Mouse (Mus musculus): ENCODE measurements around the gene Sult2b1. TPM values are rescaled to one million over a fixed set of nuclear protein-coding genes. Genes with fewer than 3 reads are reported as not detected.

Sult2b1 gene
- total and polyA plus RNA-seq, 3 experiments: 0.17 to 0.29 TPM; not detected in 1

- DNase-seq (ENCODE audit: extremely low read depth): no peak
- Histone ChIP-seq H3K4me1 (ENCODE audit: control insufficient read depth in 1 of 2, insufficient read depth in 2 of 2) (peaks cover 3 to 57% of the 10 kb centered on the region in 2 experiments; a peak in 3 of 4 replicates), H3K79me2 (replicated peaks; ENCODE audit: control insufficient read depth, extremely low read depth, insufficient read depth, poor library complexity, severe bottlenecking) (no peaks in the 10 kb centered on the region), H3K9me3 (replicated peaks; ENCODE audit: low read length) (no peaks in the 10 kb centered on the region), H3K9ac (ENCODE audit: insufficient read depth, low read depth) (no peak overlapping the region), H3K4me3 (replicated peaks in 1 of 3; ENCODE audit: low read depth in 2 of 3, low read length in 2 of 3, poor library complexity in 1 of 3) (no peak overlapping the region), H3K4me2 (ENCODE audit: insufficient read depth, low read depth, poor library complexity, severe bottlenecking) (no peak overlapping the region), H3K27ac (ENCODE audit: insufficient read depth, low read depth) (no peak overlapping the region), H3K27me3 (replicated peaks) (no peaks in the 10 kb centered on the region), H3K36me3 (replicated peaks in 1 of 2; ENCODE audit: control insufficient read depth in 1 of 2, insufficient read depth in 1 of 2, low read length in 1 of 2) (no peaks in the 10 kb centered on the region)
- in situ Hi-C loops (cut with MboI; ENCODE audit: low pct_ligation_motif_present, low pct_unique_long_range_greater_than_20kb, low sequenced_read_pairs): no loop called here
- dilution Hi-C loops (cut with MboI; ENCODE audit: extremely low pct_ligation_motif_present, extremely low pct_unique_long_range_greater_than_20kb, low sequenced_read_pairs): no loop called here
- TF ChIP-seq MAFK (IDR thresholded peaks at IDR 0.05; ENCODE audit: insufficient replicate concordance, low read length) (no peak), JUND (conservative IDR thresholded peaks at IDR 0.05; ENCODE audit: low read depth, low read length) (no peak), ZMIZ1 (IDR thresholded peaks at IDR 0.05; ENCODE audit: low read depth, low read length) (no peak), SMC3 (IDR thresholded peaks at IDR 0.05; ENCODE audit: low read depth, low read length) (no peak), NELFE (IDR thresholded peaks at IDR 0.05; ENCODE audit: low read depth, low read length) (no peak), E2F4 (IDR thresholded peaks at IDR 0.05; ENCODE audit: insufficient replicate concordance, low read depth, low read length) (no peak), USF1 (IDR thresholded peaks at IDR 0.05; ENCODE audit: low read depth, low read length) (no peak), RCOR1 (conservative IDR thresholded peaks at IDR 0.05; ENCODE audit: low read depth, low read length) (no peak)
These were observed 82.2 kb downstream of the Sult2b1 start for GRCm38 (mm10) chr7:45702316-45702715.

- H3K4me1 ChIP-seq (ENCODE audit: control insufficient read depth in 1 of 2, insufficient read depth in 2 of 2): peaks cover 3 to 54% of the 10 kb centered on the region in 2 experiments; a peak in 3 of 4 replicates
- DNase-seq (ENCODE audit: extremely low read depth): no peak
- no peak overlapping the region for H3K27ac ChIP-seq (ENCODE audit: insufficient read depth, low read depth)
- H3K36me3 ChIP-seq (replicated peaks in 1 of 2; ENCODE audit: control insufficient read depth in 1 of 2, insufficient read depth in 1 of 2, low read length in 1 of 2): no peaks in the 10 kb centered on the region
- no peak overlapping the region for H3K4me3 ChIP-seq (replicated peaks in 1 of 3; ENCODE audit: low read depth in 2 of 3, low read length in 2 of 3, poor library complexity in 1 of 3)
- no peaks in the 10 kb centered on the region for H3K79me2 ChIP-seq (replicated peaks; ENCODE audit: control insufficient read depth, extremely low read depth, insufficient read depth, poor library complexity, severe bottlenecking)
- dilution Hi-C loops (cut with MboI; ENCODE audit: extremely low pct_ligation_motif_present, extremely low pct_unique_long_range_greater_than_20kb, low sequenced_read_pairs) (no loop called here), in situ Hi-C loops (cut with MboI; ENCODE audit: low pct_ligation_motif_present, low pct_unique_long_range_greater_than_20kb, low sequenced_read_pairs) (no loop called here)
- no peak overlapping the region for H3K9ac ChIP-seq (ENCODE audit: insufficient read depth, low read depth)
- H3K9me3 ChIP-seq (replicated peaks; ENCODE audit: low read length): no peaks in the 10 kb centered on the region
- no peaks in the 10 kb centered on the region for H3K27me3 ChIP-seq (replicated peaks)
- no peak overlapping the region for H3K4me2 ChIP-seq (ENCODE audit: insufficient read depth, low read depth, poor library complexity, severe bottlenecking)
- TF ChIP-seq UBTF (IDR thresholded peaks at IDR 0.05; ENCODE audit: low read depth, low read length) (no peak), ZKSCAN1 (IDR thresholded peaks at IDR 0.05; ENCODE audit: borderline replicate concordance, low read depth, low read length) (no peak), HCFC1 (IDR thresholded peaks at IDR 0.05; ENCODE audit: low read depth, low read length) (no peak)
These were observed 82.9 kb downstream of the Sult2b1 start for GRCm38 (mm10) chr7:45701607-45702006.

GRCm38 (mm10) chr7:45701072-45701471, 83.4 kb downstream of the Sult2b1 start:
- H3K4me3 ChIP-seq (replicated peaks in 1 of 3; ENCODE audit: low read depth in 2 of 3, low read length in 2 of 3, poor library complexity in 1 of 3): no peak overlapping the region
- in situ Hi-C loops (cut with MboI; ENCODE audit: low pct_ligation_motif_present, low pct_unique_long_range_greater_than_20kb, low sequenced_read_pairs): no loop called here
- dilution Hi-C loops (cut with MboI; ENCODE audit: extremely low pct_ligation_motif_present, extremely low pct_unique_long_range_greater_than_20kb, low sequenced_read_pairs): no loop called here
- DNase-seq (ENCODE audit: extremely low read depth): no peak
- H3K4me2 ChIP-seq (ENCODE audit: insufficient read depth, low read depth, poor library complexity, severe bottlenecking): no peak overlapping the region
- no peak overlapping the region for H3K9ac ChIP-seq (ENCODE audit: insufficient read depth, low read depth)
- H3K4me1 ChIP-seq (ENCODE audit: control insufficient read depth in 1 of 2, insufficient read depth in 2 of 2): peaks cover 3 to 55% of the 10 kb centered on the region in 2 experiments; a peak in 3 of 4 replicates
- no peak overlapping the region for H3K27ac ChIP-seq (ENCODE audit: insufficient read depth, low read depth)
- no peaks in the 10 kb centered on the region for H3K79me2 ChIP-seq (replicated peaks; ENCODE audit: control insufficient read depth, extremely low read depth, insufficient read depth, poor library complexity, severe bottlenecking)
- H3K36me3 ChIP-seq (replicated peaks in 1 of 2; ENCODE audit: control insufficient read depth in 1 of 2, insufficient read depth in 1 of 2, low read length in 1 of 2): no peaks in the 10 kb centered on the region
- H3K9me3 ChIP-seq (replicated peaks; ENCODE audit: low read length): no peaks in the 10 kb centered on the region
- H3K27me3 ChIP-seq (replicated peaks): no peaks in the 10 kb centered on the region
- TF ChIP-seq E2F4 (IDR thresholded peaks at IDR 0.05; ENCODE audit: insufficient replicate concordance, low read depth, low read length): no peak
- no peak for TF ChIP-seq MXI1 (IDR thresholded peaks at IDR 0.05; ENCODE audit: low read depth, low read length)
- no peak for TF ChIP-seq JUN (IDR thresholded peaks at IDR 0.05; ENCODE audit: insufficient read depth, low read depth, low read length)
- no peak for TF ChIP-seq TBP (conservative IDR thresholded peaks at IDR 0.05; ENCODE audit: low read depth, low read length)
- no peak for TF ChIP-seq HCFC1 (IDR thresholded peaks at IDR 0.05; ENCODE audit: low read depth, low read length)
- no peak for TF ChIP-seq GABPA (IDR thresholded peaks at IDR 0.05; ENCODE audit: insufficient replicate concordance, low read depth, low read length)
- no peak for TF ChIP-seq MYC (IDR thresholded peaks at IDR 0.05; ENCODE audit: low read depth, low read length)

Data from CH12.LX (cell line).